Mouse (Mus musculus) stomach, embryonic 16.5 days (tissue): Measurements from ENCODE around the gene Serpinf2. TPM values are rescaled to one million over a fixed set of nuclear protein-coding genes. Genes with fewer than 3 reads are reported as not detected.

Experiments used
- ATAC-seq: fragments of 200-750 bp; cut with Nextera tagmentation; 2 replicates; pipeline ENCODE4 v1.8.0; 2017; ENCODE audit warnings: moderate number of reproducible peaks, moderate TSS enrichment; ENCODE audit not compliant: insufficient read depth, low FRiP score
- H3K27ac ChIP-seq: fragments of 300-500 bp; sonication (generic); 2 replicates; pipeline ENCODE4 v1.5.1; 2014; ENCODE audit warnings: low read length
- H3K27me3 ChIP-seq: fragments of 300-500 bp; sonication (generic); 2 replicates; pipeline ENCODE4 v1.6.1; 2014; ENCODE audit warnings: low read length, control low read depth, mixed read lengths; ENCODE audit not compliant: control insufficient read depth, insufficient read depth
- H3K36me3 ChIP-seq: fragments of 300-500 bp; sonication (generic); 2 replicates; pipeline ENCODE4 v1.6.1; 2014; ENCODE audit warnings: low read length; ENCODE audit not compliant: control insufficient read depth, insufficient read depth
- H3K4me1 ChIP-seq: fragments of 300-500 bp; sonication (generic); 2 replicates; pipeline ENCODE4 v1.6.1; 2014; ENCODE audit warnings: low read length, control low read depth, mixed read lengths; ENCODE audit not compliant: control insufficient read depth, insufficient read depth
- H3K4me2 ChIP-seq: fragments of 300-500 bp; sonication (generic); 2 replicates; pipeline ENCODE4 v1.6.1; 2014; ENCODE audit warnings: low read depth, low read length, mixed read lengths
- H3K4me3 ChIP-seq: fragments of 300-500 bp; sonication (generic); replicated peaks from 2 replicates; pipeline ENCODE4 v1.5.1; 2014; ENCODE audit warnings: mild to moderate bottlenecking, low read length
- H3K9ac ChIP-seq: fragments of 300-500 bp; sonication (generic); 2 replicates; pipeline ENCODE4 v1.6.1; 2014; ENCODE audit warnings: low read length
- H3K9me3 ChIP-seq: fragments of 300-500 bp; sonication (generic); replicated peaks from 2 replicates; pipeline ENCODE4 v1.6.1; 2016; ENCODE audit warnings: low read length, control low read depth; ENCODE audit not compliant: control insufficient read depth
- WGBS: fragments of 180-500 bp; shearing (Covaris S2); extraction: QIAGEN DNeasy Blood & Tissue Kit; methylation state at CpG from one replicate; pipeline ENCODE4 v1.1.7; 2014; 5-methylcytosine and 5-hydroxymethylcytosine counted together
- polyA plus RNA-seq: library from polyadenylated mRNA; unstranded; fragments of >200 nt; fragmentation: Nextera tagmentation; extraction: Ambion mirVana; gene quantifications from 2 replicates; pipeline ENCODE4 v1.2.1, GENCODE M21; 2015

The Serpinf2 gene
- polyA plus RNA-seq, 1 experiment from 2014 or later, result 68.3 TPM

DNA sequence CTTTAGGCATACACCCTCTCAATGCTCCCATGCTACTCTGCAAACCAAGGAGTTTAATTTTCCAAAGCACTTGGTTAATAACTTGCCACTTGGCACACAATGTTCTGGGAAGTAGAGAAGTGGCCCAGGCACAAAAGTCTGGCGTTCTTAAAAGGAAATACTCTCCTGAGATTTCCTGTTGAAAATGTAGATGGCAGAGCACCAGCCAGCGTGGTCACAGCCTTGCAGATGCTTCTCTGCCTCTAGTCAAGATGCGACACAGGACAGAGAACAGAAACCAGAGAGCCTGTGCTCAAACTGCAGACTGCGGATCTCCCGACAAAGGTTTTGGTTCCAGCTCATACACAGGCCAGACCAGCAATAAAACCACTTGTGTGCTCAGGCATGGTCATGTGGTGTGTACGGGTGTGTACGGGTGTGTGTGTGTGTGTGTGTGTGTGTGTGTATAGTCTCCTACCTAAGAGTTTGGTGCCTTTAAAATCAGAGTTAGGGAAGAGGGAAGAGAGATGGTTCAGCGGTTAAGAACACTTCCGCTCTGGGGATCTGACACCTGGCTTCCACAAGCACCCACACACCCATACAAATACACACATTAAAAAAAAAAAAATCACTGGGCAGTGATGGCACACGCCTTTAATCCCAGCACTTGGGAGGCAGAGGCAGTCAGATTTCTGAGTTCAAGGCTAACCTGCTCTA lies 15.8 kb upstream of the Serpinf2 start:
- Histone ChIP-seq H3K27ac (peak overlapping the region; percentile 72), H3K4me3 (peak overlapping the region; percentile 73), H3K9me3 (no peaks in the 10 kb centered on the region), H3K36me3 (no peaks in the 10 kb centered on the region), H3K4me2 (peak overlapping the region; percentile 100), H3K27me3 (no peaks in the 10 kb centered on the region), H3K9ac (peak overlapping the region; percentile 83), H3K4me1 (peaks cover 26% of the 10 kb centered on the region)
- WGBS, result 73% methylated on average over 10 of the region's 10 CpGs
- ATAC-seq, result no peak

DNA sequence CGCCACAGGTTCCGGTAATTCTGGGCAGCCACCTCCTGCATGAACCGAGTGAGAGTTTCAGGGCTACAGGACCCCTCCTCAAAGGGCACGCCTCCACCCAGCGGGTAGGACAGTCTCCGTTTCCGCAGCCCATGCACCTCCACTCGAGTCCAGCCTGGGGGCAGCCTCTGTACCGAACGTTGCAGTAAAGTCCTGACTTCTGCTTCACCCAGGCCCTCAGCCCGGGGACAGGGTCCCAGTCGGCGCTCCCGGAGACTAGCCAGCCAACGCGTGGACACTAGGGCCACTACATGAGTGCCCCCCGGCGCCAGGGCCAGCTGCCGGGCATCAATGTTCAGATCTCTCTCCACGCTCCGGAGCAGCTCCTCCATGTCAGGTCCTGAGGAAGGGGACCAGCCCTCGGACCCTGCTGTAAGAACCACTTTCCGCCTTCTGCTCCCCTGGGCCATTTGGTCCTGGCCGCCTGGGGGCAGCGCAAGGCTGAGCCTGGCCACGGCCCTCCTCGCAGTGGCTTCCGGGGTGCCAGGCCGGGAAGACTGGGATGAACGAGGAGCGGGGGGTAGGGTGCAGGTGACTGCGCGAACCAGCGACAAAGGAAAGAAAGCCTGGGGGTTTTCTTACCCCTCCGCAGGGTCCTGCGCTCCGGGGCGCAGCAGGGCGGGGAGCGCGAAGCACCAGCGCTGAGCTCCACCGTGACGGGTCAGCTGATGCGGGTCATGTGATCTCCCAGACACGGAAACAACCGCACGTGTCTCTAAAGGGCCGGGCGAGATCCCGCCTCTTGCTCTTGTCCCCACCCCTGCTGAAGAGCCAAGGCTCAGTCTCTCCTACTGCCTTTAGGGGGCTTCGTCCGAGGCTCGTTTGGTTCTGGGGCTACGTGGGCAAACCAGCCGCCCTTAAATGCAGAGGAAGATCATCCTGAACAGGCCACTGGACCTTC lies 14.9 kb upstream of the Serpinf2 start, which contains the start of gene Wdr81:
Gene Wdr81, minus strand, starts transcription at position 727 of the 940 bp plus-strand sequence.
- Histone ChIP-seq H3K4me3 (peak within 1 kb of the TSS; percentile 73), H3K4me2 (peak within 1 kb of the TSS; percentile 100), H3K27me3 (no peaks in the 10 kb centered on the region), H3K9ac (peak within 1 kb of the TSS; percentile 83), H3K9me3 (no peaks in the 10 kb centered on the region), H3K27ac (peak within 1 kb of the TSS; percentile 72), H3K36me3 (no peaks in the 10 kb centered on the region), H3K4me1 (peaks cover 17% of the 10 kb centered on the region)
- peak; percentile 93 for ATAC-seq
- 2% methylated on average over 56 of the region's 56 CpGs for WGBS

DNA sequence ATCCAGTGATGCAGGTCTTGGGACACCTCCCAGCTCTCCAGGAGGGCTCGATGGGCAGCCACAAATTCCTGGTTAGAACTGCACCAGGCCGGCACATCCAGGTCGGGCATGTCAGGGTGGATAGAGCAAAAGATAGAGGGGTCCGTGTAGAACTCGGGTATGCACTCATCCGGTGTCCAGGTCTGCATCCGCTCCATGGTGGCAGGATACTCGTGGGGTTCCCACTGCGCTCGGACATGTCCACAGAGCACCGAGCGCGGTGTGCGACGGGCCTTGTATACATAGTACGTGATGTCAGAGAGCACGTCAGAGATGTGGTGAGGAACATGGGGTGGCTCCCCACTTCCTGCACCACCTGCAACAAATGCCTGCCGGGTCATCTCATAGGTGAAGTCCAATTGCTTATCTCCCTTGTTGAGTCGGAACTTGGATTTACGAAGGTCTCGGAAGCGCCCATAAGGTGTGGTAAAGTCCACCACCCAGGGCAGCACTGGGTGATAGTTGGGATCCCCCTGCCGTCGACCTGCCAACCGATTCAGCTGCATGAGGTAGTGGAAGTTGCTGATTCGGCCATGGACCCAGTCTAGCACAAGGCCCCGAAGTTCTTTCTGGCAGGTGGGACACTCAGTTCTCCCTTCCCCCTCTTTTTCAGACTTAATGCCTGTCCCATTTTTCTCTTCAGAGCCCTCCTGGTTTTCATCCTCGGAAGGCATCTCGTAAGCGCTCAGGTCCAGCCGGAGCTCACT lies 13.6 kb upstream of the Serpinf2 start:
- no peak overlapping the region; the same call in 1 of the 2 replicates for H3K9ac ChIP-seq
- H3K4me2 ChIP-seq, result peak overlapping the region; percentile 100; the same call in 1 of the 2 replicates
- peak overlapping the region; percentile 73; the same call in 1 of the 2 replicates for H3K4me3 ChIP-seq

DNA sequence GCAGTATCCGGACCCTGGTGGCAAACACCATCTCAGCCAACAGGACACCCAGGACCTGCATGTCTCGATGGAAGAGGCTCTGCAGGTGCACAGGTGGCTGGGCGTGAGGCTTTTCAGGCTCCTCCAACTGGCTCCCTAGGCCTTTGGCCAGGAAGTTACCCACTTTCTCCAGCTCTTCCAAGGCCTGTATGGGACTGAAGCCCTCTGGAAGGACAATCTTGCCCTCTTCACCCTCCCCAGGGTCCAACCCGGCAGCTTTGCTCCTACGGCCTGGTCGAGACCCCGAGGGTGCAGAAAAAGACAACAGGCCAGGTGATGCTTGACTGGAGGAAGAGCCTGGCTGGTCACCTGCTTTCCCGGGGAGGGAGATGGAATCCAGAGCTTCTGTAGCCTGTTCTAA lies 12.7 kb upstream of the Serpinf2 start:
- H3K9me3 ChIP-seq, result no peaks in the 10 kb centered on the region
- H3K36me3 ChIP-seq, result peaks cover 13% of the 10 kb centered on the region
- WGBS, result 95% methylated on average over 8 of the region's 8 CpGs
- no peak overlapping the region for H3K9ac ChIP-seq
- no peaks in the 10 kb centered on the region for H3K27me3 ChIP-seq
- no peak for ATAC-seq
- H3K4me2 ChIP-seq, result no peak overlapping the region
- H3K4me1 ChIP-seq, result peaks cover 15% of the 10 kb centered on the region
- H3K4me3 ChIP-seq, result no peak overlapping the region
- H3K27ac ChIP-seq, result no peak overlapping the region

More for the DNA sequence above, 13.6 kb upstream of the Serpinf2 start:
- 91% methylated on average over 31 of the region's 31 CpGs for WGBS
- no peak for ATAC-seq
- Histone ChIP-seq H3K4me1 (peaks cover 15% of the 10 kb centered on the region), H3K27me3 (no peaks in the 10 kb centered on the region), H3K36me3 (peaks cover 7% of the 10 kb centered on the region; the same call in 1 of the 2 replicates), H3K9me3 (no peaks in the 10 kb centered on the region), H3K27ac (no peak overlapping the region)

DNA sequence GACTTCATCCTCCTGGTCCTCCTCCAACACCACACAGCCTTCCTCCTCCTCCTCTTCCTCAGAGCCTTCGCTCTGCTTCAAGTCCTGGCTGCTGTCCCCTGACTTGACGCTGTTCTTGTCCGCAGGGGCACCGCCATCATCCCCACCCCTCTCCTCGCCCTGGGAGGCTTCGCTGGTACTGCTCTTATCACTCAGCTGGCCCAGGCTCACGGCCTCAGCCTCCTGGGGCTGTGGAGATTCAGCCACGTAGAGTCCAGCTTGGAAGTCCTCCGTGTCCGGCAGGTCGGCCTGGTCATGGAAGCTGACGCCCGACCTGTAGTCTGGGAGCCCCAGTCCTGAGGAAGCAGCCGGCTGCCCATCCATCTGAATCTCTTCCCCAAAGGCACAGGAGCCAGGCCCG lies 11.5 kb upstream of the Serpinf2 start:
- no peak overlapping the region for H3K4me2 ChIP-seq
- peaks cover 15% of the 10 kb centered on the region for H3K4me1 ChIP-seq
- H3K9me3 ChIP-seq, result no peaks in the 10 kb centered on the region
- peaks cover 13% of the 10 kb centered on the region for H3K36me3 ChIP-seq
- no peak overlapping the region for H3K4me3 ChIP-seq
- H3K27ac ChIP-seq, result no peak overlapping the region
- no peak for ATAC-seq
- 84% methylated on average over 15 of the region's 15 CpGs for WGBS
- no peaks in the 10 kb centered on the region for H3K27me3 ChIP-seq
- no peak overlapping the region for H3K9ac ChIP-seq

DNA sequence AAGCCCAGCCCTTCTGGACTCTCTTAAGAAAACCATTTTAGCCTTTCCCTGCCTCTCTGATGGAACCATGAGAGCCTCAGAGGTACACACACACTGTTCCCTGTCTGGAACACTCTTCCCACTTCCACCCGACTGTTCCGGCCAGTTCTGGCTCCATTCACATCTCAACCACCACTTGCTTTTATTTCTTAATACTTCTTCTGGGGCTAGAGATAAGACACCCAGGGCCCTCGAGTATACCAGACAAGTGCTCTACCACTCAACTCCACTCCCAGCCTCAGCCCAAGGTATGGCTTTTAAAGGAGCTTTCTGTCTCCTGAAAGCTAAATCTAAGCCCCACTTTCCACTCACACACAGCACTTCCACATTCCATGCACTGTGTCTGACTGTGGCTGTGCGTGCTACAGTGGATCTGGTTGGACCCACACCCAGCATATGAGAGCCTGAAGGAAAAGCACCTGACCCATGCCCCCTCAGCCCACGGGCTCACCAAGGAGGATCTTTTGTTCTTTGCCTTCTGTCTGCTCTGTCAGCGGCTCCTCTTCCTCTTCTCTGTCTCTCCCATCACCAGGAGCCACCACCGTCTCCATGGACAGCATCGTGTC lies 11.0 kb upstream of the Serpinf2 start:
- Histone ChIP-seq H3K4me2 (no peak overlapping the region), H3K4me3 (no peak overlapping the region), H3K27me3 (no peaks in the 10 kb centered on the region), H3K27ac (no peak overlapping the region), H3K9me3 (no peaks in the 10 kb centered on the region), H3K4me1 (peaks cover 15% of the 10 kb centered on the region), H3K9ac (0 out of 2 replicates have a peak overlapping the region, but pooled peaks have one; percentile 37), H3K36me3 (peaks cover 13% of the 10 kb centered on the region)
- no peak for ATAC-seq
- WGBS, result 81% methylated on average over 8 of the region's 8 CpGs

DNA sequence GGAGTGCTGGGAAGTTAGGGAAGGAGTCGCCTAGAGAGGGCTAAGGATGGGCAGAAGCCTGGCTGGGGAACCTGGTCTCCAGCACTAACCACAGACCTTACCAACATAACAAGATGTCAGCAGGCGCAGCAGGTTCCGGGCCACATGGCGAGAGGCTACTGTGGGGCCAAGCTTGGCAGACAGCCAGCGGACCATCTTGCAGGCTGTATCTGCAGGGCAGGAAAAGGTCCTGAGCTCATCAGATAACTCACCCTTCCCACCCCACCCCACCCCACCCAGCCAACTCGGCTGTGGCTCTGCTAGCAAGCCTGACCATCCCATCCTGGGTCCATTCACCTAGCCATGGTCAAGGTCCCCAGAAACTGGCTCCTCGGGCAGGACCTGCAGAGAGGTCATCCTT lies 10.3 kb upstream of the Serpinf2 start:
- H3K36me3 ChIP-seq, result peaks cover 13% of the 10 kb centered on the region

DNA sequence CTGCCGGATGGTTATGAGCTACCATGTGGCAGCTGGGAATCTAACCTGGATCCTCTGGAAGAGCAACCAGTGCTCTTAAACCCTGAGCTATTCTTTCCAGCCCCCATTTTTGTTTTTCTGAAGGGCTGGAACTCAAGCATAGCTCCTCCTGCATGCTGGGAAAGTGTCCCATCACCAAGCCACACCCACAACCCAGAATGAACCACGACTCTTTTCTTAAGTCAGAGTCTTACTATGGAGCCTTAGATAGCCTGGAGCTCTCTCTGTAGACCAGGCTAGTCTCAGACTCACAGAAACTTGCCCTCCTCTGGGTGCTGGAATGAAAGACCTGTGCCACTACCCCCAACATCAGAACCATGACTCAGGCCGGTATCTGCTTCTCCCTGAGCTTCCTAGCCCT lies 9.2 kb upstream of the Serpinf2 start:
- Histone ChIP-seq H3K4me1 (peaks cover 4% of the 10 kb centered on the region), H3K4me3 (no peak overlapping the region), H3K9me3 (no peaks in the 10 kb centered on the region), H3K27me3 (no peaks in the 10 kb centered on the region), H3K4me2 (no peak overlapping the region), H3K27ac (no peak overlapping the region), H3K9ac (no peak overlapping the region), H3K36me3 (peaks cover 17% of the 10 kb centered on the region)
- ATAC-seq, result no peak
- 71% methylated on average over 3 of the region's 3 CpGs for WGBS

More for the DNA sequence above, 10.3 kb upstream of the Serpinf2 start:
- Histone ChIP-seq H3K4me3 (no peak overlapping the region), H3K9ac (0 out of 2 replicates have a peak overlapping the region, but pooled peaks have one; percentile 35), H3K9me3 (no peaks in the 10 kb centered on the region), H3K4me1 (peaks cover 9% of the 10 kb centered on the region), H3K27me3 (no peaks in the 10 kb centered on the region), H3K4me2 (no peak overlapping the region), H3K27ac (no peak overlapping the region)
- WGBS, result 66% methylated on average over 7 of the region's 7 CpGs
- no peak for ATAC-seq
